Mouse (Mus musculus) midbrain, postnatal 0 days (tissue): ENCODE results near the gene 4933405O20Rik. TPM values are rescaled to one million over a fixed set of nuclear protein-coding genes. Genes with fewer than 3 reads are reported as not detected.
A peak's percentile ranks its signal among the peaks of the same experiment; 100 is the strongest.

ENCODE experiments used
- ATAC-seq: fragments of 200-750 bp; cut with Nextera tagmentation; 2 replicates; pipeline ENCODE4 v1.8.0; 2017; ENCODE audit warnings: moderate number of reproducible peaks, mild to moderate bottlenecking, moderate TSS enrichment, moderate library complexity; ENCODE audit not compliant: low FRiP score
- DNase-seq: peaks from one replicate; pipeline ENCODE4 v3.0.0-alpha.2; 2015; ENCODE audit warnings: low spot score
- H3K27ac ChIP-seq: fragments of 300-500 bp; sonication (generic); 2 replicates; pipeline ENCODE4 v1.5.1; 2014; ENCODE audit warnings: low read depth, mild to moderate bottlenecking, low read length, mixed read lengths
- H3K27me3 ChIP-seq: fragments of 300-500 bp; sonication (generic); 2 replicates; pipeline ENCODE4 v1.6.1; 2014; ENCODE audit warnings: low read length, control low read depth, mixed read lengths; ENCODE audit not compliant: insufficient read depth
- H3K36me3 ChIP-seq: fragments of 300-500 bp; sonication (generic); 2 replicates; pipeline ENCODE4 v1.6.1; 2014; ENCODE audit warnings: low read length, control low read depth, mixed read lengths; ENCODE audit not compliant: insufficient read depth
- H3K4me1 ChIP-seq: fragments of 300-500 bp; sonication (generic); 2 replicates; pipeline ENCODE4 v1.6.1; 2014; ENCODE audit warnings: mild to moderate bottlenecking, control low read depth, antibody characterized with exemption, low read length, mixed read lengths; ENCODE audit not compliant: insufficient read depth
- H3K4me2 ChIP-seq: fragments of 300-500 bp; sonication (generic); 2 replicates; pipeline ENCODE4 v1.6.1; 2014; ENCODE audit warnings: low read depth, mild to moderate bottlenecking, low read length, mixed read lengths; ENCODE audit not compliant: poor library complexity, severe bottlenecking
- H3K4me3 ChIP-seq: fragments of 300-500 bp; sonication (generic); 2 replicates; pipeline ENCODE4 v1.5.1; 2014; ENCODE audit warnings: low read depth, mild to moderate bottlenecking, low read length, moderate library complexity
- H3K9ac ChIP-seq: fragments of 300-500 bp; sonication (generic); replicated peaks from 2 replicates; pipeline ENCODE4 v1.6.1; 2014; ENCODE audit warnings: mild to moderate bottlenecking, low read length, moderate library complexity, mixed read lengths; ENCODE audit not compliant: poor library complexity, severe bottlenecking
- H3K9me3 ChIP-seq: fragments of 300-500 bp; sonication (generic); 2 replicates; pipeline ENCODE4 v1.6.1; 2016; ENCODE audit warnings: low read length, control low read depth
- CTCF ChIP-seq: IDR thresholded peaks from 2 replicates; pipeline ENCODE4 v1.5.1; 2016; ENCODE audit warnings: antibody characterized with exemption, mild to moderate bottlenecking
- WGBS: fragments of 180-500 bp; shearing (Covaris S2); extraction: QIAGEN DNeasy Blood & Tissue Kit; methylation state at CpG from one replicate; pipeline ENCODE4 v1.1.7; 2014; 5-methylcytosine and 5-hydroxymethylcytosine counted together
- polyA plus RNA-seq: library from polyadenylated mRNA; unstranded; fragments of >200 nt; fragmentation: Nextera tagmentation; extraction: Ambion mirVana; gene quantifications from 2 replicates; pipeline ENCODE4 v1.2.1, GENCODE M21; 2015
- total RNA-seq: library from RNA; depleted of rRNA; stranded (reverse); fragments of >200 nt; gene quantifications from 2 replicates; pipeline ENCODE4 v1.2.3, GENCODE M21; 2014; rRNA removed

4933405O20Rik gene
- total RNA-seq: 0.19 TPM in 1 of 2 replicates, not detected in the other
- not detected in 2 replicates for polyA plus RNA-seq

GRCm38 (mm10) chr7:50598890-50599289, at the start of gene 4933405O20Rik:
Gene 4933405O20Rik (plus strand): TSS chr7:50599190.
- Histone ChIP-seq H3K27me3 (no peaks in the 10 kb centered on the region), H3K4me3 (no peak within 1 kb of the TSS), H3K27ac (no peak within 1 kb of the TSS), H3K9ac (no peak within 1 kb of the TSS), H3K9me3 (no peaks in the 10 kb centered on the region), H3K4me1 (no peaks in the 10 kb centered on the region), H3K36me3 (no peaks in the 10 kb centered on the region), H3K4me2 (no peak within 1 kb of the TSS)
- DNase-seq (no peak), ATAC-seq (no peak)
- no peak for TF ChIP-seq CTCF
- WGBS: 81% methylated on average over 3 of the region's 3 CpGs

DNA sequence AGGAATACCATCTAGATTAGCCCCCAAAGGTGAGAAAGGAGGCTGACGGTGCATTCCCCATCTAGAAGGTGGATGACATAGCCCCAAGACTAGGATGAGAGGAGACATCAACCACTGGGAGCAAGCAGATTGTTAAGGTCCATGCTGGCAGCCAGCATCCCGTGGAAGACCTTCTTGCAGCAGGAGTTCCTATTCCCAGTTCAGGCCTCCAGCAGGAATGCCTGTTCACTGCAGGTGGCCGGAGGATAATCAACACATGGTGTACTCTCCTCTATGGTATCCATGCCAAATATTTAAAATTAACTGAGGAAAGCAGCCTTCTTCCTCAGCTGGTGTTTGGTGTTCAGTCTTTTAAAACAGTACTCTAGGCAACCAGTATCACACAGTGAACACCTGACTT, 49.4 kb upstream of the 4933405O20Rik start:
- DNase-seq (no peak), ATAC-seq (no peak)
- Histone ChIP-seq H3K27me3 (no peaks in the 10 kb centered on the region), H3K9me3 (no peaks in the 10 kb centered on the region), H3K36me3 (no peaks in the 10 kb centered on the region), H3K4me1 (no peaks in the 10 kb centered on the region), H3K9ac (no peak overlapping the region), H3K4me3 (no peak overlapping the region), H3K27ac (no peak overlapping the region), H3K4me2 (no peak overlapping the region)
- TF ChIP-seq CTCF: no peak
- 79% methylated on average over 3 of the region's 3 CpGs for WGBS

- H3K4me2 ChIP-seq: no peak overlapping the region
Measured at GRCm38 (mm10) chr7:50551426-50551825, 47.6 kb upstream of the 4933405O20Rik start.

GRCm38 (mm10) chr7:50562708-50563107, 36.3 kb upstream of the 4933405O20Rik start:
- H3K9me3 ChIP-seq: no peaks in the 10 kb centered on the region
- H3K4me1 ChIP-seq: no peaks in the 10 kb centered on the region
- TF ChIP-seq CTCF: no peak
- H3K36me3 ChIP-seq: no peaks in the 10 kb centered on the region
- H3K27ac ChIP-seq: no peak overlapping the region
- ATAC-seq (no peak), DNase-seq (no peak)
- H3K4me3 ChIP-seq: no peak overlapping the region
- H3K4me2 ChIP-seq: no peak overlapping the region
- no peak overlapping the region for H3K9ac ChIP-seq
- WGBS: 81% methylated on average over 3 of the region's 3 CpGs
- no peaks in the 10 kb centered on the region for H3K27me3 ChIP-seq

More at GRCm38 (mm10) chr7:50551426-50551825, 47.6 kb upstream of the 4933405O20Rik start:
- H3K4me1 ChIP-seq: no peaks in the 10 kb centered on the region; the same call in 1 of the 2 replicates
- H3K27ac ChIP-seq: no peak overlapping the region
- H3K9me3 ChIP-seq: no peaks in the 10 kb centered on the region
- TF ChIP-seq CTCF: no peak
- DNase-seq (no peak), ATAC-seq (no peak)
- no peak overlapping the region for H3K9ac ChIP-seq
- H3K36me3 ChIP-seq: no peaks in the 10 kb centered on the region
- 76% methylated on average over 4 of the region's 4 CpGs for WGBS
- no peak overlapping the region for H3K4me3 ChIP-seq
- no peaks in the 10 kb centered on the region for H3K27me3 ChIP-seq

GRCm38 (mm10) chr7:50573841-50574240, 25.1 kb upstream of the 4933405O20Rik start:
- no peaks in the 10 kb centered on the region; the same call in 1 of the 2 replicates for H3K4me1 ChIP-seq
- no peak for ATAC-seq
- no peak for TF ChIP-seq CTCF
- 47% methylated on average over 7 of the region's 7 CpGs for WGBS
- H3K27me3 ChIP-seq: no peaks in the 10 kb centered on the region
- H3K27ac ChIP-seq: no peak overlapping the region
- H3K4me2 ChIP-seq: no peak overlapping the region
- no peak overlapping the region for H3K4me3 ChIP-seq
- H3K9ac ChIP-seq: no peak overlapping the region
- DNase-seq: peak; percentile 33
- H3K36me3 ChIP-seq: no peaks in the 10 kb centered on the region
- no peaks in the 10 kb centered on the region for H3K9me3 ChIP-seq

DNA sequence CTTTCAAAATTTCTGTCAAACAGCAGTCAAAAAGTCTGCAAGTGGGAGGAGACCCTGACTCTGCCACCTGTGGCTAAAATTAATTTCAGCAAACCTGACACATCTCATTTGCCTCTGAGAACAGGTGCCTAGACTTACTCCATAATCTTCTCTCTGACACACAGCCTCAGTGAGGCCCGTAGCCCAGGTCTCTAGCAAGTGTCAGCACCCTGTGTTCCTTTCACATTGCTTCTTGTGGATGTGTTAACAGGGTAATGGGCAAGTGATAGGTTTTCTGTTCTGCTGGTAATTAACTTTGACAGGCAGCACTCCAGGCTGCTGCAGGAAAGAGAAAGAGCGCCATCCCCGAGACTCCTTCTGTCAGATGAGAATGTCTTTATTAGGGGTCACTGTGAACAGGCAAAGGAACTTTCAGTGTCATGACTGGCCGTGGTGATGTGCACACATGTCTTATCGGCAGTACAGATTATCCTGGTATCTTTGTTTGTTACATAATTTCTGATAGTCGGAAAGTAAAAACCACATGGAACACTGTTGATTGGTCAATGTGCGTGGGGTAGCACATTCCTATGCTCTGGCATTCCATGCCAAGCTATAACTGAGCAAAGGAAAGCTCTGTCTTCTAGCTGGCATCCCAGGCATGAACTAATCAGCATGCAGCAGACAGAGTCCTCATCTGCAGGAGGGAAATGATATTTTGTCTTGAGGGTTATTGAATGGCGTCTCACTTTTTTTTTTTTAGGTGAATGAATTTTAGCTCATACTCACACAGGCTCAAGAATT, 10.2 kb upstream of the 4933405O20Rik start:
- peak; percentile 40 for DNase-seq
- Histone ChIP-seq H3K4me1 (0 out of 2 replicates have a peak, but pooled peaks cover 5% of the 10 kb centered on the region), H3K36me3 (no peaks in the 10 kb centered on the region), H3K4me2 (no peak overlapping the region), H3K27ac (no peak overlapping the region), H3K4me3 (no peak overlapping the region), H3K9me3 (no peaks in the 10 kb centered on the region), H3K27me3 (no peaks in the 10 kb centered on the region), H3K9ac (no peak overlapping the region)
- WGBS: 35% methylated on average over 8 of the region's 8 CpGs
- no peak; the same call in 1 of the 2 replicates for ATAC-seq
- no peak for TF ChIP-seq CTCF
